ENCODE assay signal across 8 mouse cellular contexts in the genomic region with DNA sequence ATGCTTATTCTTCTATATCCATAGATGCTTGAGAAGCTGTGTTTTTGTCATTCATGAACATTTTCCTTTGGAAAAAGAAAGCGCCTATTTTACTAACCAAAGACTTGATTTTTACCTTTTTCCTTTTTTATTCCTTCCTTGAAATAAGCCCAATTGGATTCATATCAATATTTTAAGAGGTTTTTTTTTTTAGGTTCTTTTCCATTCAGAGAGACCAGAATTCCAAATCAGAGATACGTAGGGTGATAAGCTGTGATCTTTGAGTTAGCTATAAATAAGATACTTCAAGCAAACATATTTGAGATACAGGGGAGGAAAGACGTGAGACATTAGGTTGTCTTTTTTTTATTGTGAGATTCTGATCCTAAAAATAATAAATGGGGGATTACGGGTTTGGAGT. TPM values are rescaled to one million over a fixed set of nuclear protein-coding genes. Genes with fewer than 3 reads are reported as not detected.
DNase-seq lines count a peak whose midpoint lies in the region; ATAC-seq and TF ChIP-seq lines count a peak whose summit lies in the region.

Gene Cpeb4 (plus strand): TSS at position 301 of the 400 bp plus-strand sequence.

- H3K9me3 ChIP-seq in embryonic facial prominence, embryonic 11.5 days (replicated peaks; ENCODE audit: control insufficient read depth, low read length) = no peaks in the 10 kb centered on the region
- H3K9me3 ChIP-seq in heart, embryonic 14.5 days (ENCODE audit: control insufficient read depth, low read length) = no peaks in the 10 kb centered on the region

- no peaks in the 10 kb centered on the region for H3K36me3 ChIP-seq in embryonic facial prominence, embryonic 11.5 days (replicated peaks; ENCODE audit: control insufficient read depth, insufficient read depth, low read depth, low read length)
- H3K36me3 ChIP-seq in heart, embryonic 14.5 days (ENCODE audit: control insufficient read depth, insufficient read depth, low read length) = no peaks in the 10 kb centered on the region; the same call in 1 of the 2 replicates

- no peak for ATAC-seq in embryonic facial prominence, embryonic 11.5 days (replicated peaks; ENCODE audit: insufficient number of reproducible peaks, low FRiP score, low TSS enrichment, low read depth)
- ATAC-seq in heart, embryonic 14.5 days (ENCODE audit: insufficient number of reproducible peaks, insufficient read depth, low FRiP score, low read depth) = no peak
- ATAC-seq in neutrophil, adult 5-6 weeks (ENCODE audit: extremely low read depth, insufficient number of reproducible peaks, low FRiP score, poor library complexity, severe bottlenecking) = no peak

- WGBS in embryonic facial prominence, embryonic 11.5 days = 74% methylated on average over 4 of the region's 4 CpGs
- 50% methylated on average over 4 of the region's 4 CpGs for WGBS in heart, embryonic 14.5 days

- H3K27ac ChIP-seq in layer of hippocampus, adult 2 months = peak within 1 kb of the TSS; percentile 94
- 0 out of 2 replicates have a peak within 1 kb of the TSS, but pooled peaks have one; percentile 8 for H3K27ac ChIP-seq in embryonic facial prominence, embryonic 11.5 days (replicated peaks; ENCODE audit: low read depth, low read length)
- peak within 1 kb of the TSS; percentile 55 to 92 for H3K27ac ChIP-seq in heart, embryonic 14.5 days (replicated peaks in 1 of 2; ENCODE audit: control insufficient read depth in 1 of 2, insufficient read depth in 1 of 2, low read depth in 2 of 2, low read length in 2 of 2)

- H3K27me3 ChIP-seq in embryonic facial prominence, embryonic 11.5 days (ENCODE audit: control insufficient read depth, insufficient read depth, low read length) = no peaks in the 10 kb centered on the region
- no peaks in the 10 kb centered on the region for H3K27me3 ChIP-seq in heart, embryonic 14.5 days (ENCODE audit: control insufficient read depth, insufficient read depth, low read length)

- TF ChIP-seq CTCF in layer of hippocampus, adult 2 months (conservative IDR thresholded peaks at IDR 0.05) = no peak

- no peak for DNase-seq in layer of hippocampus, adult 2 months (ENCODE audit: low spot score in 2 of 2)
- DNase-seq in layer of hippocampus, adult 9-11 months = no peak
- no peak for DNase-seq in embryonic facial prominence, embryonic 11.5 days (ENCODE audit: low spot score)
- no peak for DNase-seq in left cerebral cortex, postnatal 4 days
- DNase-seq in embryo, embryonic 10.5 days (ENCODE audit: low spot score) = no peak
- no peak for DNase-seq in spleen, postnatal 4 days (ENCODE audit: low spot score in 2 of 2)

- H3K4me1 ChIP-seq in embryonic facial prominence, embryonic 11.5 days (ENCODE audit: control insufficient read depth, insufficient read depth, low read length) = no peaks in the 10 kb centered on the region
- H3K4me1 ChIP-seq in heart, embryonic 14.5 days (ENCODE audit: control insufficient read depth in 2 of 2, insufficient read depth in 2 of 2, low read length in 2 of 2) = peaks cover 0 to 15% of the 10 kb centered on the region in 2 experiments; a peak in 3 of 4 replicates

- intact Hi-C loops in left cerebral cortex, postnatal 4 days (cut with DNase I) = loop anchor here (5.0 to 10.0 kb wide), 2 partner anchors 117 to 195 kb away; no protein-coding TSS in a partner anchor

- peak within 1 kb of the TSS; percentile 97 for H3K4me3 ChIP-seq in layer of hippocampus, adult 2 months
- peak within 1 kb of the TSS; percentile 73 for H3K4me3 ChIP-seq in embryonic facial prominence, embryonic 11.5 days (ENCODE audit: low read depth, low read length)
- H3K4me3 ChIP-seq in heart, embryonic 14.5 days (ENCODE audit: control insufficient read depth in 1 of 2, insufficient read depth in 1 of 2, low read depth in 1 of 2, low read length in 2 of 2) = peak within 1 kb of the TSS; percentile 89

- H3K4me2 ChIP-seq in embryonic facial prominence, embryonic 11.5 days (ENCODE audit: low read depth, low read length) = peak within 1 kb of the TSS; percentile 82
- H3K4me2 ChIP-seq in heart, embryonic 14.5 days (ENCODE audit: low read length) = peak within 1 kb of the TSS; percentile 82

- H3K9ac ChIP-seq in embryonic facial prominence, embryonic 11.5 days (replicated peaks; ENCODE audit: low read length) = peak within 1 kb of the TSS; percentile 77
- H3K9ac ChIP-seq in heart, embryonic 14.5 days (ENCODE audit: low read length) = peak within 1 kb of the TSS; percentile 90

RNA-seq across cellular contexts. Expression of gene Cpeb4, which starts in this region (rescaled TPM):
- total RNA-seq in layer of hippocampus, adult 2 months (2021) = 100 to 1,000 TPM; 153 to 156 TPM
- polyA plus RNA-seq in embryonic facial prominence, embryonic 11.5 days (2014; fragmentation: Nextera tagmentation; extraction: Ambion mirVana) = 5.8 and 7.1 TPM in 2 replicates
- 14.8 and 15.4 TPM in 2 replicates for polyA plus RNA-seq in heart, embryonic 14.5 days (2014; fragmentation: Nextera tagmentation; extraction: Ambion mirVana)
- 100 to 1,000 TPM; 148 to 149 TPM for total RNA-seq in left cerebral cortex, postnatal 4 days (2021)
- 41.4 and 51.0 TPM in 2 replicates for total RNA-seq in neutrophil, adult 5-6 weeks (2017)

Comparison
In these comparisons a context has a peak if more than half of its experiments do, and no peak if none do; other contexts are left out.
1. H3K27ac ChIP-seq: peak in every context shown above with its lines; median percentile 94 in layer of hippocampus, adult 2 months; 74 in heart, embryonic 14.5 days; 8 in embryonic facial prominence, embryonic 11.5 days.